Mouse (Mus musculus) CH12.LX (cell line): ENCODE data around the gene Ccdc70.

Source experiments
- CTCF ChIP-seq, 2 experiments: IDR thresholded peaks in 1 of 2; conservative IDR thresholded peaks in 1 of 2; 2 replicates each; pipeline ENCODE4 v1.5.1; 2011 to 2012; ENCODE audit warnings: low read depth in 2 of 2, low read length in 2 of 2, improper control_type of control experiment in 1 of 2, inconsistent platforms in 1 of 2, mild to moderate bottlenecking in 1 of 2, moderate library complexity in 1 of 2
- ETS1 ChIP-seq: conservative IDR thresholded peaks from 2 replicates; pipeline ENCODE4 v1.6.1; 2012; ENCODE audit warnings: low read depth, mild to moderate bottlenecking, inconsistent platforms, low read length, improper control_type of control experiment, moderate library complexity
- GABPA ChIP-seq: IDR thresholded peaks from 2 replicates; pipeline ENCODE4 v1.6.1; 2012; ENCODE audit warnings: low read depth, low read length, improper control_type of control experiment, inconsistent platforms; ENCODE audit not compliant: insufficient replicate concordance
- JUND ChIP-seq: conservative IDR thresholded peaks from 2 replicates; pipeline ENCODE4 v1.6.1; 2011; ENCODE audit warnings: low read depth, low read length, improper control_type of control experiment
- MAFK ChIP-seq: IDR thresholded peaks from 2 replicates; pipeline ENCODE4 v1.6.1; 2011; ENCODE audit warnings: low read length, improper control_type of control experiment; ENCODE audit not compliant: insufficient replicate concordance
- MAZ ChIP-seq: IDR thresholded peaks from 2 replicates; pipeline ENCODE4 v1.6.1; 2012; ENCODE audit warnings: low read depth, mild to moderate bottlenecking, inconsistent platforms, low read length, improper control_type of control experiment, moderate library complexity
- MEF2A ChIP-seq: IDR thresholded peaks from 2 replicates; pipeline ENCODE4 v1.6.1; 2014; ENCODE audit warnings: low read depth, mild to moderate bottlenecking, inconsistent platforms, low read length, improper control_type of control experiment, borderline replicate concordance
- POLR2A ChIP-seq: IDR thresholded peaks from 2 replicates; pipeline ENCODE4 v1.6.1; 2011; ENCODE audit warnings: low read depth, mild to moderate bottlenecking, improper control_type of control experiment, low read length
- ZNF384 ChIP-seq: IDR thresholded peaks from 2 replicates; pipeline ENCODE4 v1.6.1; 2012; ENCODE audit warnings: low read depth, low read length, improper control_type of control experiment, inconsistent platforms

DNA sequence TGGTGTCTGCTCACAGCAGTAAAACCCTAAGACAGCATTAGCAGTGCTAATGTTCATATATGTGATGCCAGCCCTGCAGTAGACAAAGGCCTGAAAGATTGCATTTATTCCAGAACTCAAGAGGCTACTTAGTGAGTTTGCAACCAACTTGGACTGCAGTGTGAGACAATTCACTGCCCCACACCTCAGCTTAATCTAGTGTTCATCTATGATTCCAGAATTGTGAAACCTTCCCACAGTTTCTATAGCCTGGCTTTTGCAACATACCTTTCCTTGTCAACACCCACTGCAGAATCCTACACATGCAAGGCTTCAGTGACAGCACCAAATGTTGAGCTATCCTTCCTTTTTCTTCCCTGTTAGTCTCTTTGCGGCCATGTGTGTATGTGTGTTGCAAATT is 2.9 kb upstream of the Ccdc70 start:
- no peak for TF ChIP-seq POLR2A
- TF ChIP-seq ETS1: no peak
- no peak for TF ChIP-seq MAZ
- TF ChIP-seq MAFK: no peak
- TF ChIP-seq CTCF (conservative IDR thresholded peaks at IDR 0.05 in 1 of 2, IDR thresholded peaks at IDR 0.05 in 1 of 2; ENCODE audit: low read depth in 2 of 2, low read length in 2 of 2): no peak
- TF ChIP-seq GABPA: no peak
- no peak for TF ChIP-seq JUND
- TF ChIP-seq ZNF384: no peak
- no peak for TF ChIP-seq MEF2A
